Mouse (Mus musculus) embryonic fibroblast, embryonic 13.5 days (primary cell): ENCODE data around the gene Fli1.

Experiments
- CTCF ChIP-seq: IDR thresholded peaks from 2 replicates; pipeline ENCODE4 v1.5.1; 2011; ENCODE audit warnings: mild to moderate bottlenecking, control low read depth, low read length, moderate library complexity, borderline replicate concordance; ENCODE audit not compliant: insufficient read depth
- POLR2A ChIP-seq: IDR thresholded peaks from 2 replicates; pipeline ENCODE4 v1.6.1; 2011; ENCODE audit warnings: low read depth, mild to moderate bottlenecking, control low read depth, low read length, moderate library complexity

- TF ChIP-seq POLR2A: no peak
- no peak for TF ChIP-seq CTCF
Observed at GRCm38 (mm10) chr9:32391701-32392100, 151.0 kb downstream of the Fli1 start.
